Mouse (Mus musculus): Measurements from ENCODE around the gene Rmi1.
A peak's percentile ranks its signal among the peaks of the same experiment; 100 is the strongest.

DNA sequence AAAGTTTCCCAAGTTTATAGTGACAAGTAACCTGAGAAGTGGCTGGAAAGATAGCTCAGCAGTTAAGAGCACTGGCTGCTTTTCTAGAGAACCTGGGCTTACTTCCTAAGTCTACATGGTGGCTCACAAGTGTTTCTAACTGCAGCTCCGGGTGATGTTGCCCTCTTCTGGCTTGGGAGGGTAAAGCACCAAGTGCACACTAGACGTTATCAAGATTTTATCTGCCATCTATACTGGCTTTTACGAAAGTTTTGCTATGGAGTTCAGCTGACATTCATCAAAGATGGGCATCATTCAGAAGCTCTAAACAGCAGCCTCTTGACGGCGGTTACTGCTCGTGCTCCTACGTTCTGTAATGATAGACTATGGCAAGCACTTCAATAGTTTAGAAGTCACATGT, 14.1 kb upstream of the Rmi1 start:
- TF ChIP-seq CTCF (IDR thresholded peaks at IDR 0.05; ENCODE audit: borderline replicate concordance, extremely low read depth, insufficient read depth, insufficient read length) (peak; percentile 75; the same call in 1 of the 2 replicates), POLR2A (IDR thresholded peaks at IDR 0.05; ENCODE audit: borderline replicate concordance, extremely low read depth, insufficient read depth, insufficient read length, poor library complexity, severe bottlenecking) (no peak)
